Mouse (Mus musculus) cerebellum, adult (tissue): Measurements from ENCODE around the gene Acsf3.

Experiments
- ATAC-seq: cut with Nextera tagmentation; 2 replicates; pipeline ENCODE4 v1.9.2; 2017; ENCODE audit warnings: mild to moderate bottlenecking, moderate library complexity, mixed read lengths; ENCODE audit not compliant: insufficient number of reproducible peaks, low FRiP score, low TSS enrichment

Gene Acsf3

DNA sequence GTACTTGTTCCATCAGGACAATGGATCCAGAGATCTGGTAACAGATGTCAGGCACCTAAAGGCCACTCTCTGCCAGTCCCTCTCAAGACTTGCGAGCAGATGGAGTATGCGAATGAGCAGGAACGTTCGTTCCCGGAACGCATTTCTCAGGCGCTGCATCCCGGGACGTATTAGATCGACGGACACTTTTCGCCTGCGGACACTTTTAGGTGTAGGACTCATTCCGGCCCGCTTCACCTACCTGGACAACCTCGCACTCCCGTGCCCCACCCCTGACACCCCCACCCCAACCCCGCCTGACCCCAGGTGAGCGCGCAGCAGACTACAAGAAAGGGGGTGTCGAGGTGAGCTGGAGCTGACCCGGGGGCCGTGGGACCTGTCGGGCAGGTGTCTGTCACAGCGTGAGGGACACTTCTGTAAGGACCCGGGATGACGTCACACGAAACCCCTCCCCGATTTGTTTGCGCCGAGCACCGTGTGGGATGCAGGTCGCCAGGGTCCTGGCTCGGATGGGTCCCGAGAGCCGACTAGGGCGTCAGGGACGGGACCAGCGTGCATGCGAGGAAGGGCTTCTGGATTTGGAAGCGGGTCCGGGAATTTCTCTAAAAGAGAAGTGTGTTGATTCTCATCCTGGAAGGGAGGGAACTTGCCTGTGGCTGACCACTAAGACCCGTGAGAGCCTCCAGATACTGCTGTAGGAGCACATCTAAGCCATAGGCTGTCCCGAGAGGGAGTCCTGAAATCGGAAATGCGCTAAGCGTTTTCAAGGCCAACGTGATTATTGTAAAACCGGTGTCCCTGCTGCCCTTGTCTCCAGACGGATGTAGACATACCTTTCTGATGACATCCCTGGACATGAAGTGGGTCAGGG, at the start of gene Acsf3:
Acsf3 (plus strand) TSS at position 202 of the 871 bp plus-strand sequence.
- ATAC-seq, result no peak

DNA sequence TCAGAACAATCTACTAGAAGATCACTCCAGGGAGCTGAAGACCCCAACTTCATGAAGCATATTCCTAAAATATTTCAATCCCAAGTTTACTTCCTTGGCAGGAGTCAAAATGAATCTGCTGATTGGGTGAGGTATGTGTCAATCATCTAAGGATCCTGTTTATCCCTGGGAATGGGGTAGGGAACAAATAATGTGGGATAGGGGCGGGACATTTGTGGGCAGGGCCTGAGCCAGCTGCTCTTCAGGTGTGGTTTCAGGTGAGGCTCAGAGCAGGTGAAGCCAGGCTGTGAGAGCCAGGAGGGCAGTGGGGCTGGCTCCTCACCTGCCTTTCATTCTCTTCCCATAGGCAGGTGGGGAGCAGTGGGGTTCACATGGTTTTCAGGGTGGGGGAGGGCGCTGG, 48.5 kb upstream of the Acsf3 start:
- no peak for ATAC-seq

DNA sequence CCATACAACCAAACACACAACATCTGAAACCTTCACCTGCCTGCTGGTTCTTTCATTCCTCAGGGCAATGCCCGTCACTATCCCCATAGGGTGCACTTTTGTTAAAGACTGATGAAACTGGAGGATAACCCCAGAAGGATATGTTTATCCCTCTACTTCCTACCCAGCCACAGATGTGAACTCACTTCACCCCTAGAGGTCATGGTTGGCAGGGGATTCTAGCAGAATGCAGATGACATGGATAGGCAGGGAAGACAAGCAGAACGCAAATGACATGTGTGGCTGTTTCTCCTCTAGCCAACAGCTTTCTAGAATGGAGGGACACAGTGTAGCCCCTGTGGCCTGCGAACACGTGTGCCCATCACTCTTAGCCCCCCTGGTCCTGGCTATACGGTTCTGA, 47.9 kb upstream of the Acsf3 start:
- no peak for ATAC-seq

DNA sequence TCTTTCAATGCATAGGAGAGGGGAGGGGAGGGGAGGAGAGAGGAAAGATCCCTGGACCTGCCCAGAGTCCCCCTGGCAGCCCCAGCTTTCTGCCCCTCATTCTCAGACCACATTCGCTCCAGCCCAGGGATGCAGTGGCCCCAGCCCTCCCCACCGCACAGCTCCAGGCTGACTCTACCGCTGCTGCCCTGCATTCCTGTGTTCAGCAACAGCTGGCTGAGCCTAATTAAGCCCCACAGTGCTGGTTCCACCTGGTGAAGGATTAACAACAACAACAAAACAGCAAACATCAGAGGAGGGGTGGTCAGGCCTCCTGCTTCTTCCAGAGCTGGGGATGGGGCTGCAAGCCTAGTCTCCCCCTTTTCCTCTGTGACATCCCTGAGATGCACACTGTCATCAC, 46.7 kb upstream of the Acsf3 start:
- ATAC-seq, result no peak

DNA sequence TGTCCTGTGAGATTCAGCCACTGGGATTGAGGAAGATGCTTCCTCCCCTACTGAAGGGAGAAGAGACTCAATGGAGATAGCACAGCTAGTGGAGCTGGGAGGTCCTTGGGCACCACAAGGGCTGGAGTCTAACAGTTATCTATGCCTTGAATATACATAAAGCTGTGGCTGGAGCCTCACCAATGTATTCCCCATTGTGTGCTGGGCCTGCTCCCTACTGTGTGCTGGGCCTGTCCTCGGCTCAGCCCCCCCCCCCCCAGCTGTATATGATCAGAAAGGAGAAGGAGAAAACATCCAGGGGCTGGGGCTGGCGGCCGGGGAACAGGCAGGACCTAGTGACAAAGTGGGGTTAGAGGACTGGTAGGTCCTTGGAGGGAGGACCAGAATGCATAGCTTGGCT, 40.2 kb upstream of the Acsf3 start:
- ATAC-seq, result no peak

DNA sequence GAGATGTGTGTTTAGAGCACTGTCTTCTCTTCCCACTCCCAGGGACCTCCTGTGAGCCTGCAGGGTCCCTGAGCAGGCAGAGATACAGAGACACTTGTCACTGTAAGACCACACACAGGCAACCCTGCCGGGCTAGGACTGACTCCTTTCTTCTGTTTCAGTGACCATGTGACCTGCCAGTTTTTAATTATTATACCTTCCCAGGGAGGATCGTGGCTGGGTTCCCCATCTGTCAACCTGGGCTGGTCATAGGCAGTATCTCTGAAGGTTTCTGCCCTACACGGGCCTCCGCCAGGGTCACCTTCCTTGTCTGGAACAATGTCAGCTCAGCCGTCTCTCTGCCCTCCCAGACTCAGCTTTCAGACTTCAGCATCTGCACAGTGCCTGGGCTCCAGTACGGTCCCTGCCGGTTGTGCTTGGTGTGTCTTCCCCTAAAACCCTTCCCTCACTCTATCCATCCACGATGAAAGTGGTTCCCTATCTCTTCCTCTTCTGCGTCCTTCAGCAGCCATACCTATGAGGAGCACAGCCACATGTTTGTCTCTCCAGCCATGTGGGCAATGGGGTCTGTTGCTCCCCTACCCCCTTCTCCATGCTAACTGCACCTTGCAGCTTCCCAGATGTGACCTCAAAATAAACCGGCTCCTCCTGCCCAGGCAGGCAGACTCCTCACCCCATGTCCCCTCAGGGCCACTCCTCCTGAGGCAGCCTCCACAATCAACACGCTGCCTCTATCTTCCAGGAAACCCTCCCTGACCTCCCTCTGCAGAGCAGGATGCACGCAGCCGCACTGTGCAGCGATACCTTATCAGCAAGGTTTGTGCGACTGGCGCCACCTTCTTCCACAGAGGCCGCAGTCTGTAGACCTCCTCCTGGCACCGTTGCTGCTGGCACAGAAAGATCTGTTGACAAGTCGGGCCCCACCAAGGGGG, 39.5 kb upstream of the Acsf3 start:
- peak; percentile 7; the same call in 1 of the 2 replicates for ATAC-seq

DNA sequence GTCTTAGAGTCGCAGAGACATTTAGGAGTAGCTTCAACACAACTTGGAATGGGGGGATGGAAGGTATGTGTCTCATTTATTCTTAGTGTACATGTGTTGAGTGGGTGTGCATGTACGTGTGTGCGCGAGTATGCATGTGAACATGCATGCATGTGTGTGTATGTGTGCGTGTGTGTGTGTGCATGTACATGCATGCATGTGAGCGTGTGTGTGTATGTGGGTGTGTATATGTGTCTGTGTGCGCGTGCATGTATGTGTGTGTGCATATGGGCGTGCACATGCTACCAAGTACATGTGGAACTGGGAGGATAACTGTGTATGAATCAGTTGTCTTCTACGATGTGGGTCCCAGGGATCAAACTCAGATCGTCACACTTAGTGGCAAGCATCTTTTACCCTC, 38.7 kb upstream of the Acsf3 start:
- ATAC-seq, result no peak

DNA sequence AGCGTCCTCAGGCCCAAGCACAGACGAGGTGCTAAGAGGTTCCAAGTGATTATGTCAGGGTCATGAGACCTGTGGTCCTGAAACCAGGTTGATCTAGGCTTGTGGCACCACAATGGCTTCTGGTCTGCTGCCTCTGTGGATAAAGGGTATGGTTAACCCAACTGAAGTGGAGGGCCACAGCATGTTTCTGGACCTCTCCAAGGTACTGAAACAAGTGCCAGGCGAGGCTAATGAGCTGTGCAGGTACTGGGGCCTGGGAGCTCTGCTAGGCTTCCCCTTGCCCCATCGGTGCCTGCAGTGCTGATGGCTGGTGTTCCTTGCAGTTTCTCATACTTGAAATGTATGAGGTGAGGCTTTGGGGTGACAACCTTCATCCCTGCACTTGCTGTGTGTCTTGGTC, 38.2 kb upstream of the Acsf3 start:
- ATAC-seq, result no peak

DNA sequence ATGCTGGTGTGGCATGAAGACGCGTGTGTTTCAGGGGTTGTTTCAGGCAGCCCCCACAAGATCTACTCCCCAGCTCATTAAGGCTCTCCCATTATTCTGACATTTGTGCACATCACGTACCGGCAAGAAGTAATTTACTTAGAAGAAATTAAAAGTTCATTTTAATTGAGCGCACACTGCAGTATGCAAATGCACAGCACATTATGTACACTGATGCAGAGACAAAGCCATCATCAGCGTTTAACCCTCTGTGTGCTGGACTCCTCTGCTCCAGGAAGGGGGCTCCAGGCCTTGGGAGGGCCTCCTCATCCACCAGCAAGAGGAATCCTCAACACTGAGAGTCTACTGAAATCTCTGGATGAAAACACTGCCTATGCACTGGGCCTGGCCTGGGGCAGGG, 37.4 kb upstream of the Acsf3 start:
- no peak for ATAC-seq

DNA sequence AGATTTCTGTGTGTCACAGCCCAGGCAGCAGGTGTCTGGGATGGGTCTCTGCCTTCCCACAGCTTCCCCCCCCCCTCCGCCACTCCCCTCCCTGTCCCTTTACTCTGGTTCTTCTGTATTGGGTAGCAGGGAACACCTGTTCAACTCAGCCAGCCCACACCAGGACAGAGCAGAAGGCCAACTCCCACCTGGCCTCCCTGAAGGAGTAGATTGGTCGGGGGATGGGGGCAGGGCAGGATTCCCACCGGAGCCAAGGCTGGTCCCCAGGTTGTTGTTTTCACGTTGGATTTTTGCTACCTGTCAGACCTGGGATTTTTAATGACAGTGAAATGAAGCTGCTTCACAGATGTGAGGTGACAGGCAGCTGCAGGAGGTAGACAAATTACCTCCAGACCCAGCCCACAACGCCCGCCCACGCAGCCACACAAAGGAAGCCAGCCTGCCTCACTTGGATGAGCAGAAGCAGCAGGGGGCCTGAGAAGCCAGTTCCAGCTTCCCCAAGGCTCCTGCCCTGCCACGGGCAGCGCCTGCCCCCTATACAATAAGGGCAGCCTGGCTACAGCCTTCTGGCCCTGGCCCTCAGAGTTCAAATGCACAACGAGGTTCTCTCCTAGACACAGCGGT, 36.1 kb upstream of the Acsf3 start:
- ATAC-seq, result peak; percentile 23; the same call in 1 of the 2 replicates

DNA sequence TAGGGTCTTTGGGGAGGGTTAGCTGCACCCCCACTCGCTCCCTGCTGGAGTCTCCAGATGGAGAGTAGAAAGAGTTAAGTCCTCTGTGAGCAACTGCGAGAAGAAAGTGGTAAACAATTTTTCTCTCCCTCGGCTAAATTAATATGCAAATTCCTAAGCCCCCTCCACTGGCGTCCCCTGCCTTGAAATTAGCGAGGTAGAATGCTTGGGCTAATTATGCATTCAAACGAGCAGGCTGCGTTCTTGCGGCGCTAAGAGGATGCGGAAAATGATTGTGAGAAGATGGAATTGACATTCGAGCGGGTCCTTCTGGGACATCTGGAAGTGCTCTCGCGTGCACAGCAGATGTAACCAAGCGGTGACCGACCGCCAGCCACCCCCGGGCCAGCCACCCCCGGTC, 32.8 kb upstream of the Acsf3 start:
- no peak for ATAC-seq

DNA sequence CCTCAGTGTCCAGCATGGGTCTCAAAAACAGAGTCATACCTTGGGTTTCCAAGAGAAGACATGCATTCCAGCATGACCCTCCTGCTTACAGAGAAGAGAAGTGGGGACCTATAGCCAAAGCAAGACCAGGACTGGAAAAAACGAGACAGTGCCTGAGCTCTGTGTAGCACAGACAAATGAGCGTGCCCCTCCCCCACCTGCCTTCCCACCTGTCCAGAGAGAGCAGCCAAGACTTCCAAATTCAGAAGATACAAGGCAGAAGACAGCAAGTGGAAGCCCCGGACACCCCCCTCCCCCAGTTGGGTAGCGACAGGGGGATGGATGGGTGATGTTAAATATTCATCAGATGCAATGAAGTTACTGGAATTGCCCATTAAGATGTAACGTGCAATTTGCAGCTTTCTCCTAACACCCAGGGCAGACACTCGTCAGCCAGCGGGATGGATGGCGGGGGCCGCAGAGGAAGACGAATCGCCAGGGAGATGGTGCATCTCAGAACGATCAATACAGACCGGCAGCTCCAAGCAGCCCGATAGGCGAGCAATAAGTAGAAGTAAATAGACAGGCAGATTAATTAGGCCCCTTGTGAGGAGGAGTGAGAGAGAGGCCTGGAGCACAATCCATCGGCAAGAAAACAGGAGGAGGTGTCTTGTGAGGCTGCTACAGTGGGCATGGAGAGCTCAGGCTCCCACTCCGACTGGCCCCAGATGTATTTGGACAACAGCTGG, 30.1 kb upstream of the Acsf3 start:
- ATAC-seq, result no peak

DNA sequence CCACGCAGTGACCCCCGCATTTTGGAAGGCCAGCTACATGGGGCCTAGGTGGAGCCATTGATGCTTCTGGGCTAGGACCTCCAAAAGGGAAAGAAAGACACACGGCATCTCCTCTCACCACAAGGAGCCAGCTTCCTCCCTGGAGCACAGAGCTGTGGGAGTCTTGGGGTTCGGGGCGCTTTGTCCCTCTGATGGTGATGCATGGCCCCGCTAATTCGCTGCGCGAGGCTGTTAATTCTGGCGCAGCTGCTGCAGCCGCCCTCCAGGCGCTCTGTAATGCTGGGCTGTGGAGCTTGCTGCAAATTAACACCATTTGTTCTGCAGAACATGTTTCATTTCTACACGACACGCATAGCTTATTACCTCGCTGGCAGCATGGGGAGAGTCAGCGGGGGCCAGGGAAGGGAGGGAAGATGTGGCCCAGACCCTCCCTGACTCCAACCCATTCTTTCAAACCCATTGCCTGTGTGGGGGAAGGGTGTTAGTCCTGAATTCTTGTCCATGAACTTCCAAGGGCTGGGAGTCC, 29.5 kb upstream of the Acsf3 start:
- ATAC-seq, result no peak

DNA sequence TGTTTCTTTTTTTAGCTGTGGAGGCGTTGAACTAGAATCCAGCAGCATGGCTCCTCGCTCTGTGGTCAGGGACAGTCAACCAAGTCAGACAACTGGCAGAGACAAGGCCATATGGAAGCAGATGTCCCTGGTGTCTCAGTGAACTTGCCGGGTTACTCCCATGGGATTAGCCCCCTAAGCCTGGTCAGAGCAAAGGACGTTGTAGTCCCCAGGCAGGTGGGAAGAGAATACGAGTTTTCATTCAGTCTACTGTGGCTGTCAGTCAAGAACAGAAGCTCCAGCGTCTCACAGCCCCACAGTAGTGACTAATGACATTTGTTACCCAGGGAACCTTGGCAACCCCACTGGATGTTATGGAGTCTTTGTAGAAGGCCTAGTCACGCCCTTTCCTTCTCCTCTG, 28.8 kb upstream of the Acsf3 start:
- no peak for ATAC-seq

DNA sequence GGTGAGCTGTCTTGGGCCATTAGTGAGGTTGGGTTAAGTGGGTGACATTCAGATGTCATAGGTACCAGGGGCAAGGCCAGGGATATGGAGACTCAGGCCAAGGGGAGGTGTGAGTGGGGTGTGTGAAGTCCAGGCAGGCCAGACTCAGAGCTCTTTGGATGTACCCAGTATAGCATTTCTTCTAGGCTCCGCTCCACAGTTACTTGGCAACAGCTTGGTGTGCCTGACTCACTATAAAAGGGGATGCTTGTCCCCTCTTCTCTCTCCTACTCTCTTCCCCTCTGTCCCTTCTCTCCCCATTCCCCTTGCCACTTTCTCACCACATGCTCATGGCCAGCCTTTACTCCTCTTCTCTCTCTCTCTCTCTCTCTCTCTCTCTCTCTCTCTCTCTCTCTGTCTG, 27.5 kb upstream of the Acsf3 start:
- no peak for ATAC-seq

DNA sequence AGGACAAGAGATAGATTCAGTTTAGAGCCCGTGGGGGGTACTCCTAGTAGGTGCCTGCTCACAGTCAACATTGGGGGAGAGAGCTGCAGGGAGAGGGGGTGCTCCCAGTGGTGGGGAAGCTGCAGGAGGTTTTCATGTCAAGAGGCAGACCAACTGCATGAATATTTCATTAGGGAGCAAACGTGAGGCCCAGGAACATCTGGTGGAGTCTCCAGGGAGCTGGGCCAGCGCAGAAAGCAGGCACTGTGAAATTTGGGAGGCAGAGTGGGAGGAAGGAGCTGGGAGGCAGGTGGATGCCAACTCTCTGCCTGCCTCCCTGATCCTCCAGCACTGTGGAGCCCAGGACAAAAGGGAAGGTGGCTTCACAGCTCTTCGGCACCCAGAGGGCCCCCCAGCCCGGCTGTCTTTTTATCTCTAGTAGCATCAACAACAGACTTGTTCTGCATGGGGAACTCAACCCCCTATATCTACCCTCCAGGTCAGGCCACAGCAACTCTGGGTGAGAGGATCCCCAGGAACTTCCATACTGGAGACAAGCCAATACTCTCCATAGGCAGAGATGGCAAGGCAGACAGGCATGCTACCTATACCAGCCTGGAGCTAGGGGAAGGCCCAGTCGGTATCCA, 25.8 kb upstream of the Acsf3 start:
- ATAC-seq, result no peak

DNA sequence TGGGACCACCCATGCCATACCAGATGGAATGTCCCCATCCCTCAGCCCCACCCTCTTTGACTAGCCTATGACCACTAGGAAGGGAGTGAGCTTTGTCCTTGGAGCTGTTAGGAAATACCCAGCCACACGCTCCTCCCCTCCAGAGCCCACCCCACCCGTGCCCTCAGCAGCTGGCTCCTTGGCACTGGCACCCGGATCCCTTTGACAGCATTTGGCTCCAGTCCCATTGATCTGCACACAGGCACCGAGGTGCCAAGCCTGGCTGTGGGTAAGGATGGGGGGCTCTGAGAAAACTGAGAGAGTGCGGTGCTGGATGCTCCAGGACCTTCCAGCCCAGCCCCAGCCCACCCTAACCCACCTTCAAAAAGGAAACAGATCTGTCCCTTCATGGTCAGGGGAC, 23.9 kb upstream of the Acsf3 start:
- ATAC-seq, result peak; percentile 38; the same call in 1 of the 2 replicates

DNA sequence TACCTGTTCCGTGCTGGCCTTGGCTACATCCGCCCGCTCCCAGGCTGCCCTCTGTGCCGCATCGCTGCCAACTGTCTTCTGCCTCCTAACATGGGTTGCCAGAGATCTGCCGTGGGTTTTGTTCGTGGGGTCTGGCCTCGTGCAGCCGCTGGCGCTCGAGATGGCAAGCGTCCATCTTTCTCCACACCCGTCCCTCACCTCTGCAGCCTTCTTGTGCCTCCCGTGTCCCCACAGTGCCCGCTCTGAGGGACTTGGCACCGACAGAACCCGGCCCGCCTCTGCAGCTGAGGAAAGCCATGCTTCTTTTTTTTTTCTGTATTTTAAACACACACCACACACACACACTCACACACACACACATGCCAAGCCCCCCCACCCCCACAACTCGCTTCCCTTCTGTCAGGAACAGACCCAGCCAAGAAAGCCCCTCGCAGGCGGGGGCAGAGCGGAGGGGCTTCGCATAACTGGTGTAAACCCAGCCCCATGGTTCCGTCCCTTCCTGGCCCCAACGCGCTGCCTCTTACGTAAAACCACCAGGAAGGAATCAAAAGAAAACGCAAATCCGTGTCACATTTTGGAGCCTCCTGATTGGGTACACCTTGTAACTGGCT, 23.1 kb upstream of the Acsf3 start:
- peak; percentile 36; the same call in 1 of the 2 replicates for ATAC-seq

DNA sequence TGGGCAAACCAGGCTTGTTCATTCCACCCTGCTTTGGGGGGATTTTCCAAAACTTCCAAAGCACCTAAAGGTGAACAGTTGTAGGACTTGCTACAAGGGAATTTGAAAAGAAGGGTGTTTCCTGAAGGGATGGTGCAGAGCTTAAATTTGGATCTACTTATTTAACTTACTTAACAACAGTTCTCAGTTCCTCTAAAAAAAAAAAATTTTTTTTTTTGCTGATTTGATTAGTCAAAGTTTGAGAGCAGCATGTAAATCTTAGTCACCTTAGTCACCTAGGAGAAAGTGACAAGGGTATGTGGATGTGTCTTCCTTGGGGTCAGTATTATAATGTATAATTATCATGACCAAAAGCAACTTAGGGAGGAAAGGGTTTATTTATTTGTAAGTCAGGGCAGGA, 16.7 kb upstream of the Acsf3 start:
- no peak for ATAC-seq
